Mouse (Mus musculus) retina, embryonic 14.5 days (tissue): ENCODE results near the gene Nyx.
"Not testable (repeated sequence)": the region's sequence is repeated elsewhere in the genome, so short reads cannot be mapped to it uniquely, and the experiment has no call there.

Experiments used
- DNase-seq: peaks from one replicate; pipeline ENCODE4 v3.0.0-alpha.2; 2015; ENCODE audit warnings: low spot score

The Nyx gene

DNA sequence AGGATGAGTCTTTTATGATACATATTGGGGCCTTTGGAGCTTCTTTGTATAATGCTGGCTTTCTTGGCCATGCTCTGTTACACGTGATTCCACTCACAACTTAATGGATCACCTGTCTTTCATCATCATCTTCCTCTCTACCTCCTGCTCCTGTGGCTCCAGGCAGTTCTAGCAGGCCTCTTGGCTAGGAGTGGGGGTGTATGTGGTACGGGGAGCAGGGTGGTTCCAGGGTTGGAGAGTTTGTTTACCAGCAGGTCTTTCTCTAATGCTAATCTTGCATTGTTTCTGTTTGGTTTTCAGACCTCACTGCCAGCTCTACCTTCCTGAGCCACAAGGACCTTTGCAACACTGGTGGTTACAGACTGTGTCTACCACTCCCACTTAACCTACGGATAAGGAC is at the start of gene Nyx:
TSS of gene Nyx (plus strand) at position 301 of the 400 bp plus-strand sequence.
- DNase-seq = no peak

DNA sequence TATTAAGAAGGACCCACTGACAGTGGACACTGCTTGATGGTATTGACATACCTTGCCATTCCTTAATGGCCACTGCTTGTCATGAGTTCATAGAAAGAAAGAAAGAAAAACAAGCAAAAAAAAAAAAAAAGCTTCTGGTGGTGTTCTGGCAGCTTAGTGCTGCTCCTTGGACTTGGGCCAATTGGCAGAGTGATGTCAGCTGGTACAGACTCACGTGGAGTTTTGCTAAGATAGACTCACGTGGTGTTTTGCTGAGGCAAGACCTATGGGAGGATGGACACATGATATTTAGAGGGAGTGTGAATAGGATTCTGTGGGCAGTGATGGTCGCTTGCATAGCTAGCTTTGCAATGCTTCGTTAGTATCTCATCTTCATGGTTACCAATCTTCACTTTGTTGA is 43.9 kb upstream of the Nyx start:
- no peak for DNase-seq

DNA sequence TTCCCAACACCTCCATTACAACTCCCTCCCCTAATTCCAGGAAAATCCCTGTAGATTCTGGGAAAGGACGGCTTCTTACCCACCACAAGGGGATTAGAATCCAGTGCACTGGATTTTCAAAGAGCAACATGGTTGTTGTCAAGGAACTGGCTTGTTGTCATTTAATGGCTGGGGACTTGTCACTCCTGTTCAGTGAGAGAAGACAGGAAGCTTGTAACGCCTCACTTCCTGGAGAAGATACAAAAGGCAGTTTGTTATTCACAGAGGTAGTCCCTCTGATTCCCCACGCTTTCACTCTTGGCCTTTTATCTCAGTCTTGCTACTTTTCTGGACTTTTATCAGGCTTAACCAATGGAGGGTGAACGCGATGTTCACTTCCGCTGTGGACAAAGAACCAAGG is 34.5 kb upstream of the Nyx start:
- DNase-seq = no peak

DNA sequence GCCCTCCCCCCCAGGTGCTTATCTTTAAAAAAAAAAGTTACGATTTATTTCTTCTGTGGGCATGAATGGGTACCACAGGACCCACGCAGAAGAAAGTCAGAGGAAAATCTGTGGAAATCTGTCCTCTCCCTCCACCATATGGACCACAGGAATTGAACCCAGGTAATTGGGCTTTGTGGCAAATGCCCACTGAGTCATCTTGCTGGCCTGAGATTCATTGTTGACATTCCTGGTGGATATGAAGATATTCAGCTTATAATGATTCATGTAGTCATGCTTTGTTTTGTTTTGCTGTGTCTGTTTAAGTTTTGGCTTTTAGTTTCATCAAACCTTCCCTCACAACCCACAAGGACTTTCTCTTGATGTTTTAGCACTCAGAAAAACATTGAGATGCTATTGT is 29.9 kb upstream of the Nyx start:
- not testable (repeated sequence) for DNase-seq

DNA sequence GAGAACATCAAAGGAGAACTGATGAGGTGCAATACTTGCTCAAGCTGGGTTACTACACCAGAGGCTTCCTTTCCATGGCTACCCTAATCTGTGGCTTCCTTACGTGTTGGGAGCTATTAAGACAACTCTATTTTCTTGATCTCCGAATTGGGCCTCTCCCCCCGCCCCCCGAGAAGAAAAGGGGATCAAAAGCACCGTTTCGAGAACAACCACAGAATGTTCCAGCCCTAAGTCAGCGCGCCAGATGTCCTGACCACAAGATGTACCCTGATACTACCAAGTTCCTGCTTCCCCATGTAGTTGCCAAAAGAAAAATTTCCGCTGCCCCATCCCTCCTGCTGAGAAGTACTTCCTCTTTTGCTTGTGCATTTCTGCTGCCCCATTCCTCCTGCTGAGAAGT is 9.4 kb upstream of the Nyx start:
- DNase-seq = not testable (repeated sequence)

DNA sequence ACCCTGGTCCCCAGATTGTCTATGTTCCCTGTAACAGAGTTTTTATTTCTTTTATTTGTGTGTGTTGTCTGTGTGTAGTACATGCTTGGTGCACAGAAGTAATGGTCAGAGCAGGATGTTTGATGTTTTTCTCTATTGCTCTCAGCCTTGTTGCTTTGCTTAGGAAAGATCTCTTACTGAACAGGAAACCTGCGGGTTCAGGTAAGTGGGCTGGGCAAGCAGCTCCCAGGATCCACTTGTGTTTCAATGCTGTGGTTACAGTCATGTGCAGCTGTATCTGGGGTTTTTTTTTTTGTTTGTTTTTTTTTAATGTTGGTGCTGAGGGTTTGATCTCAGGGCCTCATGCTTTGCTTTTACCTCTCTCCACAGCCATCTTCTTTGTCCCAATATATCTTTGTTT is 7.1 kb upstream of the Nyx start:
- DNase-seq = no peak

DNA sequence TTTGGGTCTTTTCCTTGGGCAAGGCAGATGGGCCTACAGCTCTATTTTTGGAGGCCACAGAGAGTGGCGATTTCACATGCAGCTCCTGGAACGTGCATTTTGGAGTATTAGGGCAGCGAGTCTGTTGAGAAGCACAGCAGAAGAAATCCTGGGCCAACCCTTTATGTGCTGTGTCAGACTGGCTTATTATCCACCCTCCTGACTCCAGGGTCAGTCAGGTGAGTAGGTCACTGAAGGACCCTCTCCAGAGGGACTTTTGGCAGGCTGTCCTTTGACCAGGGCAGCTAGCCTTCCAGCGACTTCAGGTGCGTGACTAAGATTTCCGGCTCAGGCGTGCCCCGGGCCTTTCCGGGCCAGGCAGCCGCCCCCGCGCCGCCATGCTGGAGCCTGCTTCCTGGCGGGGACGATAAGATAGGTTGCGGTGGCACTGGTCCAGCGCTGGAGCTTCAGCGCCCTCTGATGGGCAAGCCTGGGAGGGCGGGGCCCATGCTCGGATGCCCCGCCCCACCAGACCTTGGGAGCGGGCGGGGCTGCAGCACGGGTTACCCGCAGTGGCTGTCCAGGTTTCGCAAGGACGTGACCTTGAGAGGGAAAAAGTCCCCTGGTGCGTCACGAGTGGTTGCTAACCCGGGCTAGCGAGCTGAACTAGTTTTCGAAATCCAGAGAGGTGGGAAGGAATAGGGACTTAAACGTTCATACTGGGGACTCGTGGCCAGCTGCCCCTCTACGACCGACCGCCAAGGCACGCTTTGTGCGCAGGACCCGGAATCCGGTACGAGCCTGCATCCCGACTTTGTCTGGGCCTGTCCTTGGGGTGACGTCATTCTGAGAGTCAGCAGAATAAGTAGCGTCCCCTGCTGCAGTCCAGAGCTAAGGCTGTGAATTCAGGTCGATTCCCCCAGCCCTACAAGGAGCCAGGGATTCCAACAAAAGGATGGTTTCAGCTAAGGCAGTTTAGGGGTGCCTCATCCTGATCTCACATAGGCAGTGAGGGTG is 4.3 kb upstream of the Nyx start:
- peak; percentile 90 for DNase-seq

DNA sequence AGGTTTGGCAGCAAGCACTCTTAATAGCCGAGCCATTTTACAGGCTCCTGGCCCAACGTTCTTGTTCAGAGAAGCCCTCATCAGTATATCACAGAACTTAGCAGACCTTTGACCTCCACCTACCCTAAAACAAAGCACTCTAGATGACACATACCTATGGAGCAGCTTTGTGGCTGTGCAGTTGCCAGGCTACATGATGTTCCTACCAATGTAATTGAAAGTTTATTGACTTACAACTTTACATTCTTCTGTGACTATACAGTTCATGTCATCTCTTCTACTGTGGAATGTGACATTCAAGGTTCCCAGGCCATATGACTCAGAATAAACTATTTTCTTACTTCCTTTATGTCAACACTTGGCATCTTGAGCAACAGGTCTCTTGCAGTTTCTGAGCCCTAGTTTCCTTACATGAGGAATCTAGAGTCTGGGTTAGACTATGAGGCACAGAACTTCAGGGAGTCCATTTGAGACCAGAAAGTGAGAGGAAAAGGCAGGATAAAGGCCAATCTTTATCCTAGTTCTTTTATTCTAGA is 2.9 kb upstream of the Nyx start:
- no peak for DNase-seq

DNA sequence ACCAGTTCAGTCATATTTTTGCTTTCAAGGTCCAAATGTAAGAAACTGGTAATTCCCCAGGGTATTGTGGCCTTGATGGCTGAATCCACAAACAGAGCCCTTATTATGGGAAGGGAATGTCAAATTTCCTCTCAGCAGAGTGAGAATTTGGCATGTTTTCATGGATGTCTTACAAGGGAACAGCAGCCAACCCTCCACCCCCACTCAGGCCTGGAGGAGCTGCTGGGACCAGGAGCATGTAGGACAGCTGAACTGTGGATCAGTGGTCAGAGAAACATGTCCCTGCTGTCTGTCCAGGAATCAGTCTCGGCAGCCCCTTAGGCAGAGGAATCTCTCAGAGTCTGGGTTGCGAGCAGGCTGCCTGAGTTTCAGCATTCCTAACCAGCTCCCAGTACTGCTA is 771 bp downstream of the Nyx start:
- no peak for DNase-seq

DNA sequence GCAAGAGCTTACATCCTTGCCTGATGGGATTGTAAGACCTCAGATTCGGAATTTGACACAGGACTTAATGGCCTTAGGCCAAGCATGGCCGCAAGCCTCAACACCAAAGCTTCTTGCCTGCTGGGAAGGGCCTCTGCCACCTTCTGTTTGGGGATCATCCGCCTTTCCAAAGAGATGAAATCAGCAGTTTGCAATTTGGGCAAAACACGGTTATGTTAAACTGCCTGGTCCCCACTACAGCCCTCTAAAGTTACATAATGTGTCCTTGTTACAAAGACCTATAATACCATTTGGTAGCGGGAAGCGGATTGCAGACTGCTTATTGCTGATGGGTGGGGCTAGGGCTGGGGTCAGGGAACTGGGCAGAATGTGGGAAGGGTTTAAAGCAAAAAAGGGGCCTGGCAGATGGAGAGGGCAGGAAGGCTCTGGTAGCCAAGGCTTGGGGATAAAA is 1.2 kb downstream of the Nyx start:
- DNase-seq = no peak

DNA sequence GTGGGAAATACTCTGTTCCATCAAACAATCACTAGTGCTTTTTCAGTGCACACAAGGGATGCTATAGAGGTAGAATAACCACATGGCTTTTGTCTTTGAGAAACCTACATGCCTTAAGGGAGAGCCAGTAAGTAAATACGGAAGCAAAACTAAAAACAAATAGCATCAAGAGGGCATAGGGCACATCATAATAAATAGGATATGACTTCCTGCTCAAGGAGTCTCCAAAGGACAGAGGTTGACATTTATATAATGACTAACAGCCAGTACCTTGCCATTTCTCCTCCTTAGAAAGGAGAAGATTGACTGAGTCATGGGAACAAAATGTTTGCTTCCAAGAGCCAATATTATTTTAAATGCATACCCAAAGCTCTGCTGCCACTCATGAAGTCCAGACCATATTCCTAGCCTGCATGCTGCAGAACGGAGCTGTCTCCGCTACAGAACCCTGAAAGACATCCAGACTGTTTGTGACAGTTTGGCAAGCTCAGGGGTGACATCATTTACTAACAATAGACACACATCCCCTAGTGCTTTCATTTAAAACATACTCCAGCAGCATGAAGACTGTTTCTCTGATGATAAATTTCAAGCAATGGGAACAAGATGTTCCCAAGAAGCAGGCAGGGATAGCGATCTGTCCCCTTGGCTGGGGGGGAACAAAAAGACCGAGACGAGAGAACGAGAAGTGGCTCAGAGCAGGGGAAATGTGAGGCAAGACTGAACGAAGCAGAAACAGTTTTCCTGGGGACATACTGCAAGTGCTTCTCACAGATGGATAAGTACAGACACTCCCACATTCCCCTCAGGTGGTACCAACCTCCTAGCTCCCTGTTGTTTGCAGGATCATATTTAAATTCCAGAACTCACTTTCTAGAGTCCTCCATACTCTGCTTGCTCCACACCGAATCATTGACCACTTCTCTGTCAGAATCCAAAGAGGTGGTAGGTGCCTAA is 3.5 kb downstream of the Nyx start:
- DNase-seq = no peak

DNA sequence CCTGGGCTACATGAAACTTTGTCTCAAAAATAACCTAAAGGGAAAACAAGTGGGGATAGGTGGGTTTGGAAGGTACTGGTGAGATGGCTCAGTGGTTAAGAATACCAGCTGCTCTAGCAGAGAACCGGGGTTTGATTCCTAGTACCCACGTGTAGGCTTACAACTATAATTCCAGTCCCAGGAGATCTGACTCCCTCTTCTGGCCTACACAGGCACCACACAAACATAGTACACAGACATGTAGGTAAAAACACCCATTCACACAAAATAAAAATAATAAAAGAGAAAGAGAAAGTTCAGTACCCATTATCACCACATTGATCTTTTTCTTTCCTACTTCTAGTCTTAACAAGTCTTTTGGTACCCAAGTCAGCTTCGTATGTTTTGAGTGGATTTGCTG is 6.0 kb downstream of the Nyx start:
- no peak for DNase-seq

DNA sequence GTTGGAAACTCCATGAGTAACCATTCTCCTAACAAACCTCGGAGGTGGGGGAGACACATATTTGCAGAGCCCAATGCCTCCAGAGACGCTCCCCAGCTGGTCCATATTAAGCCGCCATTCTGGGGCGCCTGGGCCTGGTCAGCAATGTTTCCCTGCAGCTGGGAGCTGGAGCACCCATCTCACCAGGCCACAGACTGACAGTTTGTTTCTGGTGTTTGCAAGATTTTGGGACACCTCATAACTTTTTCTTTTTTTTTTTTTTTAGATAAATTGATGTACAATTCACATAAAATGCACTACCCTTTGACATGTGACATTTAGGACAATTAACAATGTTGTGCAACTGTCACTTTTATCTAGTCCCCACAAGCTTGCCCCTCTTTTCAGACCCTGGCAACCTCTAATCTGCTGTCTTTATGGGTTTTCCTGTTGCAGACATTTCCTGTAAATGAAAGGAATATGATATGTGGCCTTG is 6.9 kb downstream of the Nyx start:
- DNase-seq = no peak

DNA sequence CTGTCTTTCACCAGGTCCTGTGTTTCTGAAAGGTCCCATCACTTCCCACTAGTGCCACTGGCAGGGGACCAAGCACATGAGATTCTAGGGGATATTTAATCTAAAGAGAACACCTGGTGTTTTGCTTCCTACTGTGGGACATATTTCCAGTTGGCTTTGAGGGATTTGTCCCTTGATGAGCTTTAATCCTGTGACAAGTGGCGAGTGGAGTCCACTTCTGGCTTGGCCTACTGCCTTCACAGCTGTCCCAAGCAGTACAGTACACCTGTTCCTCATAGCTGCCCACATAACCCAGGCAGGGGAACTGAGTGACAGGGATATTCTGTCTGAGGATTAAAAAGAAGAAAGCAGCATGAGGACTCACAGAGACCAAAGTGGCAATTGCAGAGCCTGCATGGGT is 9.5 kb downstream of the Nyx start:
- no peak for DNase-seq

DNA sequence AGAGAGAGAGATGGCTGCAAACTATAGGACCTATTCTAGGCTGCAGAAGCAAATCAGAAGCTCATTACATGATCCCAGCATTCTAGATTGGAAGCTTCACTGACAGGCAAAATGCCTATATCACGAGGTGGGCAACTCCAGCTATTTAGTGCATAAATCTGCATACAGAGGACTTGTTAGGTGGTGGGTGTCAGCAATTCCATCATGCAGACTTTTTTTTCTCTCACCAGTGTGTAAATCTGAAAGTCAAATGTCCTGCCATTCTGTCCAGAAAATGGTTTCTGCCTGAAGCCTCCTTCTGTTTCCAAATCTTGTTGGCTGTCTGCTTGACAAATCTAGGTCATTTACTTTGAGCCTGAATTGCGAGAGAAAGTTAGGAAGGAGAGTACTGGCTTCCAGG is 11.7 kb downstream of the Nyx start:
- no peak for DNase-seq

DNA sequence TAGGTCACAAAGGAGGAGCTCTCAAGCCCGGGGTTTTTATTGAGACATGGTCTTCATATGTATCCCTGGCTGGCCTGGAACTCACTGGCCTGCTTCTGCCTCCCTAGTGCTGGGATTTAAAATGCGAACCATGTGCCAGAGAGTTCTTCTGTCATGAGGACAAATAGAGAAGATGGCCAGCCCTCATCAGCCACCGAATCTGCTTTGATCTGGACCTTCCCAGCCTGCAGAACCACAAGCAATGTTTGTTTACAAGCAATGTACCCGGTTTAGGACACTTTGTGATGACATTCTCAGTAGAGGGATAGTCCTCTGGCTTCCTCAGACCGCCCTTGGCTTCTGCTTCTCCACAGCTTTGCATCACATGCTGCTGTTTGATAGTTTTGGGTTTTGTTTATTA is 12.4 kb downstream of the Nyx start:
- DNase-seq = no peak

DNA sequence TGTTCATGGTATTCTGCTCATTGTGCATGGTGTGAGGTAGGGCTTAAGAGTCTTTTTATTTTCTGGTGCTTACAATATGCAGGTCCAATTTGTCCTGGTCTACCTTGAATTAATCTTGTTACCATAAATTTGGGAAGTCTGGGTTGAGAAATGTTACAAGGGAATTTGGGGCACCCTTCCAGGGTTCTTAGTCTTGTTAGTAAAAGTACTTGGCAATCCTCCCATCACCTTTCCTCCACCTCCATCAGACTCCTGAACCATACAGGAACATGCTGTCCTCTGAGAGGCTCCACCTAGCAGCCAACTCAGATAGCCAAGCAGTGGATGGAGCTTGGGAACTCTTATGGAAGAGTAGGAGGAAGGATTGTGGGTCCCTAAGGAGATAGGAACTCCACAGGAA is 13.7 kb downstream of the Nyx start:
- no peak for DNase-seq

DNA sequence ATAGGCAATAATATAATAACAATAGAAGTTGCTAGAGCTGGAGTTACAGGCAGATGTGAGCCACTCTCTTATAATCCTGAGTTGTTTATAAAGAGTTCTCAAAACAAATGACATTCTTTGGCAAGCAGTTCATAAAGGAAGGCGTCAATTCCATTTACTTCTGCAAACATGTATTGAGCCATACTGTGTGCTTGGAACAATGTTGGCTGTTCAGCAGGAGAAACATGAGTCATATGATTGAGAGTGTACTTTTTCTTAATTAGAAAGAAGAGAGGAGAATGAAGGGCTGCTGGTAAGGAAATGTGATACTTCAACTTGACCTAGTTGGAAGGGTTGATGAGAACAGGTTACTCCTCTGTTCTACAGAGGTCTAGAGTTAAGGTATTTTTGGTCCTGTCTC is 16.7 kb downstream of the Nyx start:
- DNase-seq = no peak

DNA sequence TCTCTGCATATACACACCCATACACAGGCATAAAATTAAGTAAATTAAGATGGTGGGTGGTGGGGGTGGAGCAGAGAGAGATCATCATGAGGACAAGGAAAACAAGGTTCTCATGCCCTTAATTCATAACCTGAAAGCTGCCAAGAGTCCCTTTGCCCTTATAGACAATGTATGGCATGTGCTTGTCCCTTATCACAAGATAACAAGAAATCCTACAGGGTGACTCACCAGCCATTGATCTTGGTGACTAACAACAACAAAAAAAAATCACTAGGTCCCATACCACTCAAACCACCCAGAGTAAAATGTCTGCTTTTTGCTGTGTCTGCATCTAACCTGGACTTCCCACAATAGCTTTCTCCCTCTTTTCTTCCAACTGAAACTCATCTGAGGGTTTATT is 18.5 kb downstream of the Nyx start:
- no peak for DNase-seq

DNA sequence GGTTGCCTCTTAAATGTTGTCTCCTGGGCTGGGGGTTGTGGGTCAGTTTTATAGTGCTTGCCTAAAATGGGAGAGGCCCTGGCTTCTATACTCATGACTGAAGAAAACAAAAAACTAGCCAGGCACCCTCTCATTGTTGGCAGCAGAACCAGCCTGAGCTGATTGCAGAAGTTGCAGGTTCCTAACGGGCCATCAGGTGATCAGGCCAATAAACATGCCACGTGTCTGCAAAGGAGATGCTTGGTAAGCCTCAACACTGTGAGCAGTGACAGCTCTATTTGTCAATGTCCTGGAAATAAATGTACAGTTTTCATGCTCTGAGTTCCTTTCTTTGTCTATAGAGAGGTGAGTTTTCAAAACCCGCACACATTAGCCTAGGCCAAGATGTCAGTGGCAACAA is 23.1 kb downstream of the Nyx start:
- no peak for DNase-seq

DNA sequence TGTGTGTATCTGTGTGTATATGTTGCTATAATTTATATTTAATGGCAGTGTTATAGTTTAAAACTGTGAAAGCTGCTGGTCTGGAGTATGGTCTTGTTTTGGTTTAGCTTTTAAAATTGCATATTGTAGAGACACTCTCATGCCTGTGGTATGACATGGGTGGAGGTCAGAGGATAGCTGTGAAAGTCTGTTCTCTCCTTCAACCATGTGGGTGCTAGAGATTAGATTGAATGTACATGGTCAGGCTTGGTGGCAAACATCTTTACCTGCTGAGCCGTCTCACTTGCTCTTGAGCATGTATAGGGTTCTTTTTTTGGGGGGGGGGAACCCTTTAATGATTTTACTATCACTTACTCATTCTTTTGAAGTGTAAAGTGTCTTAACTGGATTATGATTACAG is 23.9 kb downstream of the Nyx start:
- no peak for DNase-seq

DNA sequence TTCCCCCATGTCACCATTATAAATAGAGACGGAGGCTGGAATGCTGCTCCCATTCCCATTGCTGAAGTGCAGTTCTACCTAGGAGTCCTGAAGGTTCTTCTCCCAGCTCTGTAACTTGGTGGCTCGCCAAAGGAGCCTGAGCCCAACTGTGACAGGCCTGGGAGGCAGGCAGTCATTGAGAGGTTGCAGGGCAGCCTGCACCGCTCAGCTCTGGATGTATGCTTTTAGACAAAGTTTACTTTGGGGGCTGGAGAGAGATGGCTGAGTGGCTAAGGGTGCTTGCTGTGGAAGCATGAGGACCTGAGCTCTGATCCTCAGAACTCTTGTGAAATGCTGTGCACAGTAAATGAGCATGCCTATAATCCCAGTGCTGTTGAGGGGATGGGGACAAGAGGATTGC is 25.0 kb downstream of the Nyx start:
- no peak for DNase-seq
